Mouse (Mus musculus) forebrain, embryonic 13.5 days (tissue): Measurements from ENCODE around the gene Kif1a. TPM values are rescaled to one million over a fixed set of nuclear protein-coding genes. Genes with fewer than 3 reads are reported as not detected.

Experiments
- ATAC-seq: fragments of 200-750 bp; cut with Nextera tagmentation; 2 replicates; pipeline ENCODE4 v1.8.0; 2017
- H3K27ac ChIP-seq: fragments of 300-500 bp; sonication (generic); 2 replicates; pipeline ENCODE4 v1.5.1; 2015; ENCODE audit warnings: inconsistent platforms, mild to moderate bottlenecking, moderate library complexity
- H3K27me3 ChIP-seq: fragments of 300-500 bp; sonication (generic); 2 replicates; pipeline ENCODE4 v1.6.1; 2015; ENCODE audit warnings: mild to moderate bottlenecking, inconsistent platforms
- H3K36me3 ChIP-seq: fragments of 300-500 bp; sonication (generic); 2 replicates; pipeline ENCODE4 v1.6.1; 2015; ENCODE audit warnings: mild to moderate bottlenecking, inconsistent platforms; ENCODE audit not compliant: poor library complexity, severe bottlenecking
- H3K4me1 ChIP-seq: fragments of 300-500 bp; sonication (generic); 2 replicates; pipeline ENCODE4 v1.6.1; 2015; ENCODE audit warnings: inconsistent platforms
- H3K4me2 ChIP-seq: fragments of 300-500 bp; sonication (generic); 2 replicates; pipeline ENCODE4 v1.6.1; 2015; ENCODE audit warnings: inconsistent platforms, mild to moderate bottlenecking, moderate library complexity
- H3K4me3 ChIP-seq: fragments of 300-500 bp; sonication (generic); 2 replicates; pipeline ENCODE4 v1.5.1; 2015; ENCODE audit warnings: mild to moderate bottlenecking, inconsistent platforms
- H3K9ac ChIP-seq: fragments of 300-500 bp; sonication (generic); 2 replicates; pipeline ENCODE4 v1.6.1; 2015; ENCODE audit warnings: mild to moderate bottlenecking, inconsistent platforms
- H3K9me3 ChIP-seq: fragments of 300-500 bp; sonication (generic); replicated peaks from 2 replicates; pipeline ENCODE4 v1.6.1; 2016; ENCODE audit warnings: inconsistent platforms
- WGBS: fragments of 180-500 bp; shearing (Covaris S2); methylation state at CpG from one replicate; pipeline ENCODE4 v1.1.7; 2015; 5-methylcytosine and 5-hydroxymethylcytosine counted together
- polyA plus RNA-seq: library from polyadenylated mRNA; unstranded; fragments of >200 nt; fragmentation: Nextera tagmentation; extraction: Ambion mirVana; gene quantifications from 2 replicates; pipeline ENCODE4 v1.2.1, GENCODE M21; 2015

Kif1a gene
- polyA plus RNA-seq, 1 experiment from 2014 or later = 205 TPM

GRCm38 (mm10) chr1:93051124-93051833 is 50.5 kb downstream of the Kif1a start:
- no peak for ATAC-seq
- H3K9ac ChIP-seq = no peak overlapping the region
- no peaks in the 10 kb centered on the region for H3K4me1 ChIP-seq
- no peaks in the 10 kb centered on the region for H3K27me3 ChIP-seq
- H3K9me3 ChIP-seq = no peaks in the 10 kb centered on the region
- 72% methylated on average over 18 of the region's 23 CpGs for WGBS
- no peak overlapping the region for H3K27ac ChIP-seq
- H3K36me3 ChIP-seq = peaks cover 99% of the 10 kb centered on the region
- H3K4me2 ChIP-seq = no peak overlapping the region
- no peak overlapping the region for H3K4me3 ChIP-seq

DNA sequence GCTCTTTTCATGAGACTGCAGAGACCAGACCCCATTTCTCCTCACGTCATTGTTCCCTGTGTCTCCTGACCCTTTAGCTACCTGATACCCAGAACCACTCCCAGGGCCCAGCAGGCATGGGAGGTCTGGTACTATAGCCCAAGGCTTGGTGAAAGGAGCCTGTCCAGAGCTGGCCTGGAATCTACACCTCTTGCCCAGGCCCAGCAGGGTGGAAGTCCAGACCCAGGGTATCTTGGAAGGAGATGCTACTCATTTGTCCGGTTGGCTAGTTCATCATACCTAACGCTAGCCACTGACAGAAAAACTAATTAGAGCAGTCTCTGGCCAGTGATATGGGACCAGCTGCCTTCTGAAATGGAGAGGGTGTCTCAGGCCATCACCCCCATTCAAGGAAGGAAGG is 51.7 kb downstream of the Kif1a start:
- 84% methylated on average over 3 of the region's 3 CpGs for WGBS
- Histone ChIP-seq H3K27me3 (no peaks in the 10 kb centered on the region), H3K4me1 (no peaks in the 10 kb centered on the region), H3K27ac (no peak overlapping the region), H3K4me3 (no peak overlapping the region), H3K4me2 (no peak overlapping the region), H3K36me3 (peaks cover 98% of the 10 kb centered on the region), H3K9ac (no peak overlapping the region), H3K9me3 (no peaks in the 10 kb centered on the region)
- ATAC-seq = no peak

- no peaks in the 10 kb centered on the region for H3K4me1 ChIP-seq
- no peak overlapping the region for H3K27ac ChIP-seq
- H3K27me3 ChIP-seq = no peaks in the 10 kb centered on the region
- WGBS = 93% methylated on average over 10 of the region's 10 CpGs
- no peak for ATAC-seq
- H3K9me3 ChIP-seq = no peaks in the 10 kb centered on the region
- no peak overlapping the region for H3K9ac ChIP-seq
- H3K4me3 ChIP-seq = no peak overlapping the region
- no peak overlapping the region for H3K4me2 ChIP-seq
- H3K36me3 ChIP-seq = peaks cover 97% of the 10 kb centered on the region
Observed at GRCm38 (mm10) chr1:93046153-93046789, 55.5 kb downstream of the Kif1a start.

- Histone ChIP-seq H3K4me2 (no peak overlapping the region), H3K27me3 (no peaks in the 10 kb centered on the region), H3K9ac (no peak overlapping the region), H3K36me3 (peaks cover 98% of the 10 kb centered on the region), H3K4me3 (no peak overlapping the region), H3K27ac (no peak overlapping the region), H3K9me3 (no peaks in the 10 kb centered on the region), H3K4me1 (no peaks in the 10 kb centered on the region)
- WGBS = 82% methylated on average over 4 of the region's 4 CpGs
- no peak for ATAC-seq
Observed at GRCm38 (mm10) chr1:93035981-93036380, 65.8 kb downstream of the Kif1a start.

GRCm38 (mm10) chr1:93033989-93034388 is 67.8 kb downstream of the Kif1a start:
- no peak overlapping the region for H3K4me3 ChIP-seq
- H3K27me3 ChIP-seq = no peaks in the 10 kb centered on the region
- 76% methylated on average over 8 of the region's 8 CpGs for WGBS
- no peak overlapping the region for H3K9ac ChIP-seq
- no peak overlapping the region for H3K27ac ChIP-seq
- no peak for ATAC-seq
- H3K4me1 ChIP-seq = no peaks in the 10 kb centered on the region
- no peak overlapping the region for H3K4me2 ChIP-seq
- H3K9me3 ChIP-seq = no peaks in the 10 kb centered on the region
- peaks cover 98% of the 10 kb centered on the region for H3K36me3 ChIP-seq

GRCm38 (mm10) chr1:93031199-93031598 is 70.6 kb downstream of the Kif1a start:
- H3K4me1 ChIP-seq = no peaks in the 10 kb centered on the region
- no peak overlapping the region for H3K9ac ChIP-seq
- H3K27ac ChIP-seq = no peak overlapping the region
- no peak overlapping the region for H3K4me2 ChIP-seq
- no peak overlapping the region for H3K4me3 ChIP-seq
- H3K27me3 ChIP-seq = no peaks in the 10 kb centered on the region
- peaks cover 98% of the 10 kb centered on the region for H3K36me3 ChIP-seq
- H3K9me3 ChIP-seq = no peaks in the 10 kb centered on the region
- 96% methylated on average over 3 of the region's 3 CpGs for WGBS
- no peak for ATAC-seq

DNA sequence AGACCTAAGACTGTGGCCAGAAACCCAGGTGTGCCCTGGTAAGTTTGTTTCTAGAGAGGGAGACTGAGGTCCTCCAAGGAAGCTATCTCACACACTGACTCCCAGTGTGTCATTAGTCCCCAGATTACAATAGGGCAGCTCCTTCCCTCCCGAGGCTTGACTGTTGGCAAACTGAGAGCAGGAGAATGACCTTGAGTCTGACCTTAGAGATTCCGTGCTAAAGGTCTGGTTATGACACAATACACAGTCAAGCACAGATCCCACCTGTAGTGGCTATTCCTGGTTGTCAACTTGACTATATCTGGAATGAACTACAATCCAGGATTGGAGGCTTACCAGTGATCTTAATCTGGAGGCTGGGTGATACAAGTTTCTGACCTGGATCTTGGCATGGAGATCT is 71.7 kb downstream of the Kif1a start:
- no peak overlapping the region for H3K27ac ChIP-seq
- no peaks in the 10 kb centered on the region for H3K27me3 ChIP-seq
- 81% methylated on average over 2 of the region's 2 CpGs for WGBS
- no peaks in the 10 kb centered on the region for H3K9me3 ChIP-seq
- no peak overlapping the region for H3K4me2 ChIP-seq
- no peaks in the 10 kb centered on the region for H3K4me1 ChIP-seq
- ATAC-seq = no peak
- no peak overlapping the region for H3K4me3 ChIP-seq
- no peak overlapping the region for H3K9ac ChIP-seq
- peaks cover 98% of the 10 kb centered on the region for H3K36me3 ChIP-seq

- ATAC-seq = no peak
- 94% methylated on average over 10 of the region's 10 CpGs for WGBS
- Histone ChIP-seq H3K9ac (no peak overlapping the region), H3K4me2 (no peak overlapping the region), H3K36me3 (peaks cover 98% of the 10 kb centered on the region), H3K4me3 (no peak overlapping the region), H3K27me3 (no peaks in the 10 kb centered on the region), H3K9me3 (no peaks in the 10 kb centered on the region), H3K27ac (no peak overlapping the region), H3K4me1 (no peaks in the 10 kb centered on the region)
Observed at GRCm38 (mm10) chr1:93029387-93029786, 72.4 kb downstream of the Kif1a start.

GRCm38 (mm10) chr1:93026600-93026999 is 75.2 kb downstream of the Kif1a start:
- Histone ChIP-seq H3K4me3 (no peak overlapping the region), H3K4me2 (no peak overlapping the region), H3K9me3 (no peaks in the 10 kb centered on the region), H3K27ac (no peak overlapping the region), H3K4me1 (no peaks in the 10 kb centered on the region), H3K36me3 (peaks cover 100% of the 10 kb centered on the region), H3K27me3 (no peaks in the 10 kb centered on the region), H3K9ac (no peak overlapping the region)
- 91% methylated on average over 8 of the region's 8 CpGs for WGBS
- no peak for ATAC-seq

DNA sequence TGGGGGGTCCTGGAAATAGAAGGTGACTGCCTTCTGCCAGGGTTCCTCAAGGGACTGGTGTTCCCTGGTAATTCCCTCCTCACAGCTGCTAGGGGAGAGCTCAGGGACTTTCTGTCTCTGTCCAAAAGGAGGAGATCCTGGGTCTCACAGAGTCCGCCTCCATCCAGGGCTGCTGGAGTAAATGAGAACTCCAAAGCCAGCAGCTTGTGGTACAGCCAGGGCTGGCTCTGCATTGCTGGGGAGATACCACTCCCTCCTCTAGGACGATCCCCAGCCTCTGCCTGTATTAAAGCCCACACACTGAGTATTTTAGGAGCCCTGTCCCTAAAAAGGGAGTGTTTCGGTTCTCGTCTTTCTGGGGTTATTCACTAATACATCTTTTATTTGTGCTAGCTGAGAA is 81.1 kb downstream of the Kif1a start:
- no peak for ATAC-seq
- Histone ChIP-seq H3K27ac (no peak overlapping the region), H3K9ac (no peak overlapping the region), H3K9me3 (no peaks in the 10 kb centered on the region), H3K27me3 (no peaks in the 10 kb centered on the region), H3K4me1 (no peaks in the 10 kb centered on the region), H3K4me3 (no peak overlapping the region), H3K4me2 (no peak overlapping the region), H3K36me3 (peaks cover 93% of the 10 kb centered on the region)
- 89% methylated on average over 4 of the region's 4 CpGs for WGBS

GRCm38 (mm10) chr1:93018716-93019115 is 83.0 kb downstream of the Kif1a start:
- Histone ChIP-seq H3K9ac (no peak overlapping the region), H3K4me2 (no peak overlapping the region), H3K27ac (no peak overlapping the region), H3K27me3 (no peaks in the 10 kb centered on the region), H3K36me3 (peaks cover 74% of the 10 kb centered on the region), H3K9me3 (no peaks in the 10 kb centered on the region), H3K4me3 (no peak overlapping the region), H3K4me1 (no peaks in the 10 kb centered on the region)
- WGBS = 90% methylated on average over 10 of the region's 10 CpGs
- no peak for ATAC-seq

GRCm38 (mm10) chr1:93015136-93015535 is 86.6 kb downstream of the Kif1a start:
- H3K36me3 ChIP-seq = peaks cover 38% of the 10 kb centered on the region
- H3K9me3 ChIP-seq = no peaks in the 10 kb centered on the region
- H3K4me1 ChIP-seq = no peaks in the 10 kb centered on the region
- H3K4me3 ChIP-seq = no peak overlapping the region
- no peak for ATAC-seq
- peak overlapping the region; percentile 3; the same call in 1 of the 2 replicates for H3K27ac ChIP-seq
- H3K4me2 ChIP-seq = no peak overlapping the region
- WGBS = 71% methylated on average over 2 of the region's 2 CpGs
- no peak overlapping the region for H3K9ac ChIP-seq
- H3K27me3 ChIP-seq = no peaks in the 10 kb centered on the region

DNA sequence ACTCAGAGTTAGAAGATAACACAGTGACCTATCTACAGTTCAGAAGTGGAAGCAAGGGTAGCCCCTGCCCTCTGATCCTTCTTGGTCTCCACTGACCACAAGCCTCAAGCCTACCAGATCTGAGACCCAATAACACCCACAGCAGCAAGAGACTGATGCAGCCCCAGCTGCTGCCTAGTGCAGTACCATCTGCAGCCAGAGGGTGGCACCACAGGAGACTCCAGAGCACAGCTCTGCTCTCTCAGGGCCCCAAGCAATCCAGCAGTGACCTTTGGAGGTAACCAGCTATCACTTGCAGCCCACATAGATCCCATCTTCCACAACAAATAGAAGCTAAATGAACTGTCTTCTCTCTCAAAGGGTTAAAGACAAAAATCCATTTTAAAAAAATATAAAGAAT is 87.3 kb downstream of the Kif1a start:
- Histone ChIP-seq H3K27ac (no peak overlapping the region), H3K36me3 (peaks cover 32% of the 10 kb centered on the region), H3K9me3 (no peaks in the 10 kb centered on the region), H3K4me3 (no peak overlapping the region), H3K4me2 (no peak overlapping the region), H3K27me3 (no peaks in the 10 kb centered on the region), H3K9ac (no peak overlapping the region), H3K4me1 (no peaks in the 10 kb centered on the region)
- 0 out of 2 replicates have a peak, but pooled peaks have one; percentile 32 for ATAC-seq
